Mouse (Mus musculus) urinary bladder, adult 18-20 months (tissue): ENCODE data around the gene Rora.

Experiments
- DNase-seq, 2 experiments: peaks; one replicate each; pipeline ENCODE4 v3.0.0; 2022; ENCODE audit warnings: low spot score in 2 of 2, mixed read lengths in 2 of 2

Rora gene

DNA sequence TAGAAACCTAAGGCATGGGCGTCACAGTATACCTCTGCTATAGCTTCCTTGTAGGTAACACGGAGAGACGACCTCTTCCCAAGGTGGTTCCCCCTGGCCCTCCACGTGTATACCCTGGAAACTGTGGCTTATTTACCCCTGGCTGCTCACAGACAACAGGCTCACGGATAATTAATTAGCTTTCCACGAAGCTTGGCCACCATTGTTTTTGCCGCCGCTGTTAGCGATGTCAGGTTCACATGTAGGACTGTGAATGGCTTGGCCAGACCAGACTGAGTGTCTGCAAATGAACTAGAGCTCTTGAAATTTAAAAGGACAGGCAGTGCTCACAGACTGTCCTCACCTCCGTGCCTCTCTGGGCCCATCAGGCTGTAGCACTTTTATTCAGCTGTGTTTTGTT is 483.8 kb downstream of the Rora start:
- DNase-seq = no peak

DNA sequence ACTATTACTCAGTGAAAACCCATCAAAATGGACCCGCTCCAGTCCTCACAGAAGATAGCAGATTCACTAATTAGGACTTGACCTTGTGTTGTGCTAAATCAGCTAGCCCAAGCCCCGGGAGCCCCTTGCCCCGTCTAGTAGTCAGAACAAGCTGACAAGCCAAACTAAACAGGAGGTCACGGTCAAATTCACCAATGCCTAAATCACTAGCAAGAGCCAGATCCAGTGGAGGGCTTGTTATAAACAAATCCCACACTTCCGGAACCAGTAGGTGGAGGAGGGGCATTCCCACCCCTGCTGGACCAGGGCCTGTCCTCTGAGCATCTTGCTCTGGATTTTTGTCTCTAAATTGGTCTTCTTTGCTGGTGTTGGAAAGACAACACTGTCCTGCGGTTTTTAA is 486.6 kb downstream of the Rora start:
- DNase-seq = no peak

DNA sequence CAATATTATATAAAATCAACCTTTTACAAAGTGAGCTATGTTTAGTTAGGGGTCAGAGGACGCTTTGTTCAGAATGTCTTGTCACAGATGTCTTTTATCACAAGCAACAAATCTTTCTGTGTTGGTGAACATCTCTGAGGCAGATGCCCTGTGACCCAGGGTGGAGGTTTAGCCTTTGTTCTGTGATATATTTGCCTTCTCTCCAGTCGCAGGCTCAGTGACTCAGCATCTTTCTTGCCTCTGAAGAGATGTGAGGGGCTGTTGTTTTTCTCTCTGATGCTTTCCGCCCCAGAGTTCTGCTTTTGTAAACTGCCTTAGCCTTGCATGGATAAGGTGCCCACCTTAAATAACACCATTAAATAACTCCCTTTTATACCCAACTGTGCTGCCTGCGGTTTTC is 488.3 kb downstream of the Rora start:
- DNase-seq = no peak

DNA sequence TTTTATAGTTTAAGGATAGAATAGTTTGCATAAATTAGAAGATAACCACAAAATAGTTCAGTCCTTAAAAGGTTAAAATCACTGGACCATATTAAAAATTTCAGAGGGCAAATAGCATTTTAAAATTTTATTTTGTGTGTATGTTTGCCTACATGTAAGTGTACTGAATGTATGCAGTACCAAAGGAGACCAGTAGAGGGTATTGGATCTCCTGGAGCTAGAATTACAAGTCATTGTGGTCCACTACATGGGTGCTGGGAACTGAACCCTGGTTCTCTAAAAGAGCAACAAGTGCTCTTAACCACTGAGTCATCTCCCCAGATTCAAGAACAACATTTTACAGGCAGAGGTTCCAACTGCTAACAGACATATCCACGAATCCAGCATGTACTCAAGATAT is 493.4 kb downstream of the Rora start:
- no peak for DNase-seq

DNA sequence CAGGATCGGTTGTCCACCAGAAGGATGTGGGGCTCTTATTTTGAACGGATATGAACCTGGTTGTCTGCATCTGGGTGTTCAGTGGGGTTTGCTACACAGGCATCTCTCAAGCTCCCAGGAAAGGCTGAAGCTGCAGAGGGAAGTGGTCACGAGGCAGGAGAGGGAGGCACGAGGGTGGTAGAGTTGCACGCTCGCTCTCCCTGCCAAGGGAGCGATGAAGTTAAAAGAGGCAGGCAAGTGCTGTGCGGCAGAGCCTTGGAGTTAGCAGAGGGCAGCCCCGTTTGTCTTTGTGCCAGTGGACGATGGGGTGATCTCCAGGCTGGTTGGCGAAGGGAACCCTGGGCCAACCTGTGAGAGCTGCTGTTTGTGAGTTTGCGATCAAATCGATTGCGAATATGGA is 496.6 kb downstream of the Rora start:
- DNase-seq = no peak

DNA sequence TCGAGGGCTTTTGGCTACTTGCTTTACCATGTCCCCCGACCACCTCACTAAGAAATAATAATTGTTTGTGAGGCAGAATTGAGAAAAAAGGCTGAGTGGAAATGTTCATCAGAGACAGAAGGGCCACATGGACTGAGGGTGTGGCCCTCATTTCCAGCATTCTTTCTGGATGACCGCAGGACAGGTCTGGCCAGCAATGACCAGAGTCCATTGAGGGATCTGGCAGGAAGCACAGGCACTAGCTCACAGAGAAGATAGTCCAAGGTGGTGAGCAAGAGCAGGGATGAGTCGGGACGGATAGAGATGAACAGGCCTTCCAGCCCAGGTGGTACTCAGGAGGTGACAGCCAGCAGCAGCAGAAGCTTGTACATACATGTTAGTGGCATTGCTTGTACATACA is 501.1 kb downstream of the Rora start:
- DNase-seq = no peak

DNA sequence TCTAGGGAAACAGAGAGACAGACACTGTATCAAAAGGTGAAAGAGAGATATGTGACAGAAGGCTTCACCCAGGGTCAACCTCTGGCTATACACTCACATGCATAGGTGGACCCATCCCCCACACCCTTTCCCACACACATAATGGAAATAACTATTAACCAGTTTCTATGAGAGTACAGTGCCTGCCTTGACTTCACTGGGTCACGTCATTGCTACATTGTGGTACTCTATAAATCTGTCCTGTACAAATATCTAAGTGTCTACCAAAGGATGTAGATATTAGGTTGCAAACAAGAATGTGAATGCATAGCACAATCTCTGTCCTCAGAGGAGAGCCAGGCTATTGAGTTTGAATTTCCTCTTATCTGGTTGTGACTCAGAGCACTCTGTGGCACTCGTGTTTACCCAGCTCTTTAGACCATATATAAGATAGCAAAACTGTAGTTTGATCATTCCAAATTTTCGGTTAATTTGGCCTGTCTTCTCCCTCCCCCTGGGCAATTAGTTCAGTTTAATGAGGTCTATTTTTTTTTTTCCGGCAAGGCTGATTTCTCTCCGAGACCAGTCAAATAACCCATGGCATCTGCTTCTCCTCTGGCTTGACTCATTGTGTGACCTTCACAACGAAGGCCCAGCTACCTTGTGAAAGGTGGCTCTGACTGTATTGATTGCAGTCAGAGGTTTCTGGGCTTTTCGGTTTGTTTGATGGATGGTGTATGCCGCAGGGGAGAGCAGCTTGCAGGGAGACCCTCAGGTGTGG is 502.4 kb downstream of the Rora start:
- no peak for DNase-seq

DNA sequence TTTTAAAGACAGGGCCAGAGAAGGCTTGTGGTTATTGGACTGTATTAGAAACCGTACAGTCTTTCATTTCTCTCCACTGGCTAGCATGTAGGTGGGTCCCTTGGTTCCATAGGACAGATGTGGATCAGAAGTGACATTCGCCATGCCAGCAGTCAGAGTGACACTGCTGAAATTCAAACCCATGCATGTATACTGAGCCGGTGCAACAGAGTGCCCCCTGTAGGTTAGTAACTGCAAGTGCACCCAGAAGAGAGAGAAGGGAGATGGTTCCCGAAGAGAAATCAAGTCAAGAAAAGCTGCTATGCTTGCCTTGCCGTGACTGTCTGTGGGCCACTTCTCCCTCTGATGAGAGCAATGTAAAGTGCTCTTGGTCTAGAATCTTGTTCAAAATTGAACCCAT is 507.2 kb downstream of the Rora start:
- no peak for DNase-seq

DNA sequence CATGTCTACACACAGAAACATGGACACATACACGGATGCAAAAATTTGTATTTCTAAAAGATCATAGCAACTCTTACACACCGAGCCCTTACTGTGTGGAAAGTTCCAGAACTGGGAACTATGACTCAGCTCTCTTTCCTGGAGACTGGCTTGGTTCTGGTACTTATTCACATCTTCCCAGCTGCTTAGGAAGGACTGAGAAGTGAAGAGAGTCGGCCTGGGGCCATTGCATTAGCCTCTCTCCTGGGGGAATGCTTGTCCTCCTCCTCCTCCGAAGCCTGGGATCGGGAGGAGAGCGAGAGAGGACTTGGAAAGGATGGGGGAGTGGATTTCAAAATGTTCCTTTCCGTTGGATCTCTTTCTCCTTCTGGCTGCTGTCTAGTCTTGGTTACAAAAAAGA is 511.1 kb downstream of the Rora start:
- no peak for DNase-seq

DNA sequence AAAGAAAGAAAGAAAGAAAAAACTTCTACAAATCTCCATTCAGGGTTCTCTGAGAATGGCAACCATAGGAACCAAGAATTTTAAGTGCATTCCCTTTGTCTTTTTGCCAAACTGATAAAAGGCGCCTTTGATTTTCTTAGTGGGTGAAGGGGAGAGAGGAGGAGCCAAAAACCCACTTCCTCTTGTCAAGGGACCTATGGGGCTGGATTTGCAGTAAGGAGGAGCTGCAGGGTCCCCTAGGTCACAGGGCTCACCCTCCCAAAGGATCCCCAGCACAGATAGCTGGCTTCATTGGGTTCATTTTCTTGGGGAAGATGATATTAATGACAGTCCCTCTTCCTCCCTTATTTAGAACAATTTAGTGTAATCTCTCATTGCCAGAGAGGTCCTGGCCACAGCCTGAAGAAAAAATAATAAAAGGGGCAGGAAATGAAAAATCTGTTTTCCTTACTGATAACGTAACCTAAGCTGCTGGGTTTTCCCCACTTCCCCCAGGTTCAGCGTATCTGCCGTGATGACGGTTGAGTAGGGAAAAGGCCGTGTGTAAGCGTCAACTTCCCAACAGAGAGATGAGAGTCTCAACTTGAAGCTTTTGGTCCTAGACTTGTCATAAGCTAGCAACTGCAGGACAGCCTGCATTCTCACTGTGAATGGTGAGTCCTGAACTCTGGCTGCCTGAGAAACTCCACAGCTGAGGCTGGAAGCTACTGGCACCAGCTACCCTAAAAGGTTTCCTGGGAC is 511.7 kb downstream of the Rora start:
- DNase-seq = no peak

DNA sequence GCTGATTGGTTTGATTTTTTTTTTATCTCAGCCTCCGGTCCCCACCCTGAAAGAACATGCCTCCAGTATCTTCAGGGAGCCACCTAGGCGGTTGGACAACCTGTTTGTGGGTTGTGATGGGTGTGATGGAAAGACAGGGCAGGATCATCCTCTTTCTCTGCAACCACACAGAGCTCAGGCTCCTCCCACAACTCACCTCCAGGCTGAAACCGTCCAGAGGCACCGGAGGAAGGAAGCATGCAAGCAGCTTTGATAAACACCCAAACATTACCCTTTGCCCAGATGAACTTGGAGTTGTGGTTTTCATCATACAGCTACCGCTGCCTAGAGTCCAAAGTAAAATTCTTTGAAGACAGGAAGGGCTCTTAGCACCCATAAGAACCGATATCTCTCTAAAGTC is 520.5 kb downstream of the Rora start:
- DNase-seq = no peak

DNA sequence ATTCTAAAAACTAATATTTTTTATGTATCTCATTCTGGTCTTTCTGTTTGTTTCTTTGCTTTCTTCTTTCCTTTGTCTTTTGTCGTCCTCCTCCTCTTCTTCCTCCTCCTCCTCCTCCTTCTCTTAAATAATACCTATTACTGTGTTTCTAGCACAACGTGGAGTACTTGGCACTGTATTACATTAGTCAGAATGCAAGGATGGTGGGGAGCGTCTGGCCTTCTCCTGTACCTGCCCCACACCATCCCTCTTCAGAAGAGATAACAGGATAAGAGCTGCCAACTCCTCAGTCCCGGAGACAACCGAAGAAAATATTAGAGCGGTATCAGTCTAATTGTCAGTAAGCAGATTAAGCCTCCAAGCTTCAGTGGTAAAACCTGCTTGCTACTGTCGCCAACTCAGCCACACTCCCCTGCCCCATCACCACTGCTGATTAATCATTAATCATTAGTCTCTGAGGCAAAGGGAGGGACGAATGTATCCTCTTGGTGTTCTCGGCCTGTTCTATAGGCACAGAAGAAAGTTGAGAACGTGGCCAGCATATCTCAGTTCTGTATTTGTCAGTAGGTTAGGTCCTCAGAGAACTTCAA is 521.0 kb downstream of the Rora start:
- DNase-seq = no peak

DNA sequence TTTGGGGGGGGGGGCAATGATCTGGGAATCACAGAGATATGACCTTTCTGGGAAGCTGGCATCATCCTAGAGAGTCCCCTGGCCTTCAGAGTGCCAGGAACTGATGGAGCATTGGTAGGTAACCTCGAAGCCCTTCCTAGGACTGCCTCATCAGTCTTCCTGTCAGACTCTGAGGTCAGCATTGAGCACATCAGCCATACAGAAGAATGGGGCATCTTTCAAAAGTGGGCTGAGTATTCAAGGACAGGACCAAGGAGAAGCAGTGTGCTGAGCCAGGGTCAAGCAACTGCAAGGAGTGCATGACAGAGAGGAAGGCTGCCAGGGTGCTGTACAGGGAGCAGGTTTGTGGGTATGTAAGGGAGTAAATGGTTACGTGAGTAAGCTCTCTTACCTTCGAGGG is 523.4 kb downstream of the Rora start:
- DNase-seq = no peak

DNA sequence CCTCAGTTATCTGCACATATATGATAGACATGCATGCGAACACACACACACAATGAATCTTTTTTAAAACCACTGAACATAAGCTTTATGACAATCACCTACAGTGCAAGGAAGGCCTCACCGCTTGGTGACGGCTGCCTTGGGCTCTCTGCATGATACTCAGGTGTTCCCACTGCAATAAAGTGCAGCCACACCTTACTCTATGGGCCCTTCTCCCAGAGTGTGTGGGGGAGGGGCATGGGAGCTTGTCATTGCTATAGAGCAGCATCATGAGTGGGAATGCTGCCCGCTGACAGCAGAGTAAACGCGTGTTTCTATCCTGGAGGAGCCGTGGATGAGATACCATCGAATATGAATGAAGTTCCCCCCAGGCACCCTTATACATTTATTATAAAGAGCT is 525.6 kb downstream of the Rora start:
- no peak for DNase-seq

DNA sequence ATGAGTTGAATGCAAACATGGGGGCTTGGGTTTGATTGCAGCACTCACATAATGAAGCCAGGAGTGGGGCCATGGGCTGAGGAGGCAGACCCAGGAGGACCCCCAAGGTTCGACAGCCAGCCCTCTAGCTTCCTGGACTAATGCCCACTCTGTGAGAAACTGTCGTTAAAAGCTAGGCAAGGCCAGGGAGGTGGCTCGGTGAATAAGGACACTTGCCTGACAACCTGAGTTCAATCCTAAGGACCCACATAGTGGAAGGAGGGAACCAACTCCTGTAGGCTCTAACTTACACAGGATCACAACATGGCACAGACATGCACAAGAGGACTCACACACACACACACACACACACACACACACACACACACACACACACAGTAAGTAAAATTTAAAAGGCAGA is 527.4 kb downstream of the Rora start:
- DNase-seq = no peak

DNA sequence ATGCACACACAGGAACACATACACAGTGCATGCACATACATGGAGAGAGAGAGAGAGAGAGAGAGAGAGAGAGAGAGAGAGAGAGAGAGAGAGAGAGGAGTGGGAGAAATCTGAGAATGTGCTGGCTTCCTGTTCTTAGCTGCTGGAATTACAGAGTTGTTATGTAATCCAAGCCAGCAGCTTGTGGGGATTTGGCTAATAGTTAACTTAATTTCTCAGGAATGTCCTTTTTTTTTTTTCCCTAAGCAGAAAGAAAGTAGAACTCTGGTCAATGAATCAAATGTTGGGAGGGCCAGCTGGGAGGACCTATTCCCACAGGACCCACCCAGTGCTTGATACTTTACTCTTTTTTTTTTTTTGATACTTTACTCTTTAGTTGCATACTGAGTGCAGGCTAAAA is 527.8 kb downstream of the Rora start:
- DNase-seq = no peak

DNA sequence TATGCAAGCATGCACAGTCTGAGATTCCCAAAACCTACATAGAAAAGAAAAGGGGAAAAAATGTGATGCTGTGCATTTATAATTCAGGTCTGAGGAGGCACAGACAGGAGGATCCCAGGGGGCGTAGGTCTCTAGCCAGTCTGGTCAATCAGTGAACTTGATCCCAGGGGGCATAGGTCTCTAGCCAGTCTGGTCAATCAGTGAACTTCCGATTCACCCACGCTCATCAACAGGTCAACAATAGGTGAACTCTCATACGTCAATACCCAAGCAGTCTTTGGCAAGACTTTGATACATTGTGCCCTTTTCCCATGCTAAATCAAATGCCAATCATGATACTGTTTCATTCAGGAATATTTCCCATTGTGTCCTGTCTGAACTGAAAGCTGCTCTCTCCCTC is 530.3 kb downstream of the Rora start:
- no peak for DNase-seq

DNA sequence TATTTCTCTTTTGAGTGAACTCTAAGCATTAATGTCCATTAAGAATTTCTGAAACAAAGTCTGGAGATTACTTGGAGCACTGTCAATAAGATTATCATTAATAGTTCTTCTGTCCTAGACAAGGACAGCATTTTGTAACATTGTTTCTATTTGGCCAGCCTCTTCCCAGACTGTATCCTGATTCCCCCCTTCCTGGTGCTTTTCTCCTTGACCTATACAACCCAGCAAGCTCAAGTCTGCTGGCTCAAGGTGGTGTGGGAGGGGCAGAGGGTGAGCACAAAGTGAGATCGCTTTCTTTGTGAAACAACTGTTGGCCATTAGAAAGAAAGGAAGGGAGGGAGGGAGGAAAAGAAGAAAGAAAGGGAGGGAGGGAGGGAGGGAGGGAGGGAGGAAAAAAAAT is 537.1 kb downstream of the Rora start:
- no peak for DNase-seq

DNA sequence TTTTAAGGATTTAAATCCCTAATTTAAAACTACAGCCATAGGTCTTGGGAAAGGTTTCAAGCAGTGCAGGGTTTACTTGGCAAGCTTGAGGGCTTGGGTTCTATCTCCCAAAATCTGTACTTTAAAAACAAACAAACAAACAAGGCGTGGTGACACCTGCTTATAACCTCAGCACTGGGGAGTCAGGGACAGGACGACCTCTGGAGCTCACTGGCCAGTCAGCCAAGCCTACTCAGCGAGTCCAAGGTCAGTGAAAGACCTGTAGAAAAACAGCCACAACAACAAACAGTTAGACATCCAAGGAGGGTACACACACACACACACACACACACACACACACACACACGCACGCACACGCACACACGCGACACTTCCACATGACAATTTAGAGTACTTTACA is 538.9 kb downstream of the Rora start:
- no peak for DNase-seq

DNA sequence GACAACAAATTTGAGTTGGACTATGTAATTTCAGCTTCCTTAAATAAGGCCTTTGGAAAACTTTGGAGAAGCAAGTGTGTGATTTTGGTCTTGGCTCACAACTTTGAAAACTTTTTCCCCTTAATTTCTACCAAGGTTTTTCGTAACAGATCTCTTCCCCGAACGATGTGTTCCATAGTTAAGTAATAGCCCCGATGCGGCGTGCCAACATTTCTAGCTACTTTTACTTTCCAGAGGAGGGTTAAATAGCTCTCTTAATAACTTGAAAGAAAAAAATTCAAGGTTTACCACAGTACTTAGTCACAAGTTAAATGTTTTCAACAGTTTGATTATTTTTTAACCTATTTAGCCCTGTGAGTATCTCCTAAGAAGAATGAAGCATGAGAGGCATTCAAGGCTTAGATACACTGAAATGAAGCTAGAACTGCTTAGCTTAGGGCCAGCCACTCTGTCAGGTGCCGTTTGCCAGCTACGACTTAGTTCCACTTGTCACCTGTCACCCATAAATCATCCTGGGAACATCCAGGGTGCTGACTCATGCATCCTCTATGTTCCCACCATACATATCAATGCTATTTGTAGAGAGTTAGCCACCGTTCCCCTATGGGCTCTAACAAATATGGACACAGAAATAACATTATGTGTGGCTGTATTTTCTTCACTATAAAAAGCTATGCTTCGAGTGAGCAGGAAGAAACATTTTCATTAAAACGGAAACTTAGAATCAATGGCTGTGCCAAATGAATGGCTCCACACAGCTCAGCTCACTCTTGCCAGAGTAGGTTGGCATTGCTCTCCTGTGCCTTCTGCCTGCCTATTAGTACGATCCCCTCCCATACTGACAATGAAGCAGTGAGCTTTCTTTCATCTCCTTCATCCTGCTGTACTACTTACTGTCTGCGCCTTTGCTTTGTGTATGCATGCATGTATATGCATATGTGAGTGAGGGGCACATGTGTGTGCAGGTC is 541.3 kb downstream of the Rora start:
- no peak for DNase-seq

DNA sequence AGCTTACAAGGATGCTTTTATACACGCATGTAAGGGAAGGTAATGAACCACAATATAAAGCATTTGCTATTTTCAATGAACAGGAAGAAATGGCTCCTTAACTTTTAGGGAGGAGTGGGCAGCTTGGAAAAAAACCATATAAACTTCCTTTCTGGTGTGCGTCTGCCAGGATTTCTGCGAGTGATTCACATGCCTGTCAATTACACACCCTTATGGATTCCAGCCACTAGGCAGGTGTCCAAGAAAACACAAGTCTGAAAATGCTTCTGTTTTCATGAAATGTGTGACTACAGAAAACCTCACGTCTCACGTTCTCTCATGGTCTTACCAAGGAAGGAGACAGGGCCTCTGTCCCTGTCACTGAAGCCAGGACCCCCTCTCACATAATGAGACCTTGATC is 560.2 kb downstream of the Rora start:
- DNase-seq = peak in 1 of 2 experiments; percentile 32

DNA sequence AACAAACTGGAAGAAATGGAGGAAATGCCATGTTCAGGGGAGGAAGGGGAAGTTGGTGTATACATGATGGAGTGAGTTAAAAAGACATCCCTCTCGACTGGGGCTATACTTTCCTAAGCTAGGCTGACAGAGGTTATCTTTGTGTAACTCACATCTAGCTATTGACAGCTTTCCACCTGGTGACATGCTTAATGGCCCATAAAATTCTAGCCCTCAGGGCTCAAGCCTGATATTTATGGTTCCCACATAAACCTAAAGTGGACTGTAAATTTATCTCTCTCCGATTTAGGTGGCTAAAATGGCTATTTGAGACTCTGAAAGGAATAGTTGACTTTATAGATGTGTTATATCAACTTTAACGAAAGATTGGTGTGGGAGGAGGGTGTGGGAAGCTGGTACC is 571.3 kb downstream of the Rora start:
- DNase-seq = no peak
